Mouse (Mus musculus) 3134 (cell line): ENCODE data around the gene Trim2.

ENCODE experiments used
- DNase-seq: peaks from one replicate; pipeline ENCODE4 v3.0.0-alpha.2; 2011; ENCODE audit warnings: low spot score; ENCODE audit not compliant: insufficient read length; ENCODE audit errors: extremely low read depth

The Trim2 gene

DNA sequence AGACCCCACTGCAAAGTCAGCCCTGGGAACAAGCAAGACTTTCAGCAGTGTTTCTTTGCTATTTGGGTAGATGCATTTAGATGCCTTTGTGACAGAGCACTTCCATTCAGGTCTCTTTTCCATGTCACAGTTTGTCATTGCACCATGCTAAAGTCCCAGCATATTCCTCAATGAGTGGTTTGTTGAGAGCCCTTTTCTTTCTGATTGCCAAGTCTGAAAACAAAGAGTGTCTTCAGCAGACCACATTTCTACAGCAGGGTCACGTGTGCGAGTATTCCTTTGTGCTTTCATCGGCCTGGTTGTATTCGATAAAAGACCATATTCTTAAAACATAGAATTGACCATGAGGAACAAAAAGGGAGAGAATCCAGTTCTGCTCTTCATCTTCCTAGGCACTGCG is 14.4 kb downstream of the Trim2 start:
- DNase-seq = no peak

DNA sequence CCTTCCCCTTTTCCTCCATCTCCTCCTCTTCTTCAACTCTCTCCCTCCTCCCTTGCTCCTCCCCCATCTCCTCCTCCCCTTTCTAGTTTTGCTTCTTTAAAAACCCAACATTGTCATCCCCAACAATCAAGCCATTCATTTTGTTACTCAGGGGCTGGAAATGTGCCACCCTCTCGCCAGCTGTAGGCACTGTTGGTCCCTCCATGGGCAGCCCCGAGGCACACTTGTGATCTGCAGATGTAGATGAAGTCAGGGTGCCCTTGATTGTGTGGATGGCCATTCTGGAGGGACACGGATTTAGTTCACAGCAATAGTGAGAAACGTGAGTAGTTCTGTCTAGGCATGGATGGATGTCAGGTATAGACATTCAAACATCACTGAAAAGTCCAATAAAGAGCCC is 17.7 kb downstream of the Trim2 start:
- DNase-seq = no peak

DNA sequence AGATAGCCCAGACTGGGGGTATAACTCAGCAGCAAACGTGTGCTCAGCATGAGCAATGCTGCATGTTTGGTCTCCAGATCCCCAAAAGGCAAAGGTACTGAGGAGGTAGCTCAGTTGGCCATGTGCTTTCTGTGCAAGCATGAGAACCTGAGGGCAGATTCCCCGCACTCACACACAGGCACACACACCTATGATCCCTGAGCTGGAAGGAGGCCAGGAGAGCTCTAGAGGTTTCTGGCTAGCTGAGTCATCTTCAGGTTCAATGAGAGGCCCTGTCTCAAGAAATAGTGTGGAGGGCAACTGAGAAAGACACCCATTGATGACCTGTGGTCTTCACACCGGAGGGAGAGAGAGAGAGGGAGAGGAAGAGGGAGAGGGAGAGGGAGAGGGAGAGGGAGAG is 19.4 kb downstream of the Trim2 start:
- no peak for DNase-seq

DNA sequence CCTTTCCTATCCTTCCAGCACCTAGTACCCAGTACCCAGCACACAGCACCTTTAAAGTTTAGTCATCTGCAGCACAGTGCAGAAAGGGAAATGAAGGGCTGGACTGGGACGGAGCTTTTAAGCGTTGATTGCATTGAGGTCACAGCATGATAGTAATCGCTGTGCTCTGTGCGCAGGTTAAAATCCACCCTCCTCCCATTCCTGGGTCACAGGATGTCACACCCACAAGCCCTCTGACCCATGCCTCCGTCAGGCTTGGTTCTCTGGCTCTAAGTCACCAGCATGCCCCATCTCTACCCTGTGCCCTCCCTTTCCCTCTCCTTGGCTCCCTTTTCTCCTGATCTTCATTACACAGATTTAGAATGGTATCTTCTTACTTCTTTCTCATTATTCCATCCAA is 20.4 kb downstream of the Trim2 start:
- no peak for DNase-seq

DNA sequence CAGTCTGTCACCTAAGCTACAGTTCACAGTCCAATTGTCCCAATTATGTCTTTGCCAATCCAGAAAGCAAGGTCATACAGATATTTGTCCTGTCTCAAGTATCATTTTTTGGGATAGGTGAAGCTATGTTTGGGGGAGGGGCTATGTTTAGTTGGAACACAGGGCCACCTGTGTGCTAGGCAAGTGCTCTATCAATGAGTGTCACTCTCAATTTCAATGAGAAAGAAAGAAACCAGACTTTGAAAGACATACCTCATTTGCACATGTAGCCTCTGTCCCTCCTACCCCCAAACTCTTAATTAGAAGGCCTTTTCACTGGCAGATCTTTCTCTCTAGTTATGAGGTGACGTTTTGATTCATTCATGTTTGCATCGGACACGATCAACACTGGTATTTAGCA is 21.9 kb downstream of the Trim2 start:
- no peak for DNase-seq

DNA sequence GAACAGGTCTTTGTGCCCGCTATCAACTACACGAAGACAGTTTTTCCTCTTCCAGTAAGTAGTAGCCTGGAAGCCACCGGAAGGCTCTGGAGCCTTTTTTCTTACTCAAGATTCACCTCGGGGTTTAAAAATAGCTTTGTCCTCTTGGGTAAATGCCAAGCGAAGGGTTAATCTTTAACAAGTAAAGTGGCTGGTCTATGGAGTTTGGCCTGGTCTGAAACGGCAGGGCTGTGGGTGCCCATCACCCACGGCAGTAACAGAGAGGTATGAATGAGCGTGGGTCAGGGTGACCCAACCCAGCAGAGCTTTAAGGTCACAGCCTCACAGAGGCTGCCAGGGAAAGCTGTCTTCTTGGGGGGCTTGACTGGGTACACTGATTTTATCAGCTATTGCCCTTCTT is 23.2 kb downstream of the Trim2 start:
- no peak for DNase-seq

DNA sequence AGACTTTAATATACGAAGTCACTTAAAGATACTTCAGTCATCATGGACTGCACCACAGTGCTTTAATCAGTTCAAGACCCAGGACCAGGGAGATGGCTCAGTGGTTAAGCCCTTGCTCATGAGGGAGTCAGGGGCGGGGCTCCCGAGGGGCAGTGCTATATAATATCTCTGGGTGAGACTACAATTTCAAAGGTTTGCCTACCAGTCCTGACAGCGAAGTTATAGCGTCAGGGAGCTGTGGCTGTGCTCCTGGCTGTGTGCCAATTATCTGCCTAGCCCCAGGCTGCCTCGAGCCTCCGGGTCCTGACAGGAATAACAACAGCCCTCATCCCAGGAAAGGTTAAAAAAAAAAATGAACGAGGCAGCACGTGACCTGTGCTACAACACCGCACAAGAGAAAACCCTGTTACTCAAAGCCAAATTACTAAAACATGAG is 24.7 kb downstream of the Trim2 start:
- DNase-seq = no peak

DNA sequence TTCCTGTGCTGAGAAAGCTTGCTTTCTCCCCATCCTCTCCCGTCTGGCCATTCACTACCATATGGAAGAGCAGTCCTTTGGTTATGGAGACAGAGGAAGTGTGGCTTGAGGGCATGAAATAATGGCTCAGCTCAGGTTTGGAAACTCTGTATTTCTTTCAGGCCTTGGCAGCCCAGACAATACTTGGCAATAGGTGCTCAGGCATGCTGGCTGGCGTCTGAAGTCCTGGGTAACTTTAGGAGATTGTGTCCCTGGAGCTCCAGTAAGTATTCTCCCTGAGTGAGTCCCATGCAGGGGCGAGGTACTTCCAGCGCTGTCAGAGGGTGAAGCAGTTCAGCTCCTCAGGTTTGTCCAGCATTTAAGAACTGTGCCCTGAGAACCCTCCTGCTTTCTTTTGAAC is 27.9 kb downstream of the Trim2 start:
- no peak for DNase-seq

DNA sequence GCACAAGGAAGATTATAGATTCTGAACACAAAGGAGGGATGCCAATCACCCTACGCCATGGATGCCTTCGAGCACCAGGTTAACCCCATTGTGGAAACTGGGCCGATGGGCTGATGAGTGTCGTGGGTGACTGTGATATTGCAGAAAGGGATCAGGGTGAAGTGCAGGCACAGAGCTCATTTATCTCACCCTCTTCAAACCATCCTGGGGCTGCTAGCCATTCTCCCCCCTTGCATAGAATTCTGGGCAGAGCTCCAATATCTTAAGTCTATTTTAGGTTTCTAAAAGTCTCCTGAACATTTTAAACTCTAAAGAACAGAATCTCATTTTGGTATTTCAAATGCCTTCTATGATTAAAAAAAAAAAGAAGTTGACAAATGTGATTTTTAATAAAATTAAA is 31.6 kb downstream of the Trim2 start:
- no peak for DNase-seq

DNA sequence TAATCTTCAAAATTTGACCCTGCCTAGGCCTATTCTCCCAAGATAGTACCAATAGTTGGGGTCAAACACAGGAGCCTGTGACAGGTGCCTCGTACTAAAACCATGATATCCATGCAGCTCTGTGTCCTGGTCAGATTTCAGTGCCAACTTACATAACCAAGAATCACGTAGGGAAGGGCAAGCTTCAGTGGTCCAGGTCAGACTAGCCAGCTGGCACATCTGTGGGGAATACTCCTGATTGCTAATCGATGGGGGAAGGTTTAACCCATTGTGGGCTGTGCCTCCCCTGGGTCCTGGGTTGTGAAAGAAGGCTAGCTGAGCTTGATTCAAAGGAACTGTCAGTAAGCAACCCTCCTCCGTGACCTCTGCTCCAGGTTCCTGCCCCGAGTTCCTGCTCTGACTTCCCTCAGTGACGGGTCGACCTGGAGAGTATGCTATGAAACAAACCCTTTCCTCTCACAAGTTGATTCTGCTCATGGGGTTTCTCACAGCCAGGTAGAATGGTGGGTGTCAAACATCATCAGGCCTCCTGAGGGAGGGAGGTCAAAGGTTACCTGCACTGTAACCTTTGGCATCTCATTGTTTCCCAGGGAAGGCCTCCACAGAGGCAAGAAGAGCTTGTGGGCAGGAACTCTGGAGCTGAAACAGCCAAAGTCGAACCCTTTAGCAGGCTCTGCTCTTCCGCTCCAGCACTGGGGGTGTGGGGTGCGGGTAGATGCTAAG is 34.2 kb downstream of the Trim2 start:
- no peak for DNase-seq

DNA sequence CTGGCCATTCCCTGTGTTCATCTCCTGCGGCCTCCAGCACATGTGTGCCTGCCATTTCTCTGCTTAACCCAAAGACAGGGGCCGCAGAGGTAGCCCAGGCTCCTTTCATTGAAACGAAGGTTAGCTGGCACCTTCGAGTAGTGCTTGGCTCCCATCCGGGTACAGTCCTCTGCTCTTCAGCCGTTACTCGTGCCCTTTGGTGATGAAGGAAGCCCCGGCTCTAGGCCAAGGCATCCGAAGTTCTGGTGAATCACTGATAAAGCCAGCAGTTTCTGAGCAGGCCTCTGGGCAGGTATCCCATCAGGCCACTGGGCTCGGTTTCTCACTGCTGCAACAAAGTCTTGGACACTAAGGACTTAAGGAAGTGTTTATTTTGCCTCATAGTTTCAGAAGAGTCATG is 34.9 kb downstream of the Trim2 start:
- no peak for DNase-seq

DNA sequence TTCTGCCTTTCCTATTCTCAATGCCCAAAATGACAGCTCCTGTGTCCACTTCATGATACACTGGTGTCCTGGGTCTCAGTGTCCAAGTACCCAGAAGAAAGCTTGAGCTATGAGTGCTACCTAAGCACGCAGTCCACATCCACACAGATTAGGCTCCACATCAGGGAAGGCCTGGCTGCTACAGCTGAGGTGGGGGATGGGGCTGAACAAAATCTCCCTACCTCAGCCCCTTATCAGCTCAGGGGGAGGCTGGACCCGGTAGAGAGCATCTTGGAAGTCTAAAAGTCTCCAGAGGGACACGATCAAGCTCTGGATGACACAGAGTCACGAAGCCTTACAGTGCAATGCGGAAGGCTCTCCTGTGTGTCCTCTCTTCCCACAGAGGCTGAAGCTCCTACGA is 35.6 kb downstream of the Trim2 start:
- no peak for DNase-seq

DNA sequence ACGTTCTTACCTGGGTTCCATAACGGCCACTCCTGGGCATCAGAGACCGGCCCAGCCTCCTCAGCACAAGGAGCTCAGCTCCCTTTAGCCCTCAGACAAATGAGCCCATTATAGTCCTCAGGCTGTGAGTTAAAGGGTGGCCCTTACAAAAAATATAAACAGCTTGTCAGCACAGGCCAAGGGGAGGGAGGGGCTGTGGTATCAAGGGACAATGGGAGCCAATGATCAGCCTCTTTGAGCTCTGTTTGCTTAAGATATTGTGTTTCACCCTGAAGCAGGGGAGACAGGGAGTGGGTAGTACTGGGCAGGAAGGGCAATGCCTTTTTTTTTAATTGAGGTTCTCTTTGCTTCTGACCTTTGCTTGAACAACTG is 36.1 kb downstream of the Trim2 start:
- no peak for DNase-seq

DNA sequence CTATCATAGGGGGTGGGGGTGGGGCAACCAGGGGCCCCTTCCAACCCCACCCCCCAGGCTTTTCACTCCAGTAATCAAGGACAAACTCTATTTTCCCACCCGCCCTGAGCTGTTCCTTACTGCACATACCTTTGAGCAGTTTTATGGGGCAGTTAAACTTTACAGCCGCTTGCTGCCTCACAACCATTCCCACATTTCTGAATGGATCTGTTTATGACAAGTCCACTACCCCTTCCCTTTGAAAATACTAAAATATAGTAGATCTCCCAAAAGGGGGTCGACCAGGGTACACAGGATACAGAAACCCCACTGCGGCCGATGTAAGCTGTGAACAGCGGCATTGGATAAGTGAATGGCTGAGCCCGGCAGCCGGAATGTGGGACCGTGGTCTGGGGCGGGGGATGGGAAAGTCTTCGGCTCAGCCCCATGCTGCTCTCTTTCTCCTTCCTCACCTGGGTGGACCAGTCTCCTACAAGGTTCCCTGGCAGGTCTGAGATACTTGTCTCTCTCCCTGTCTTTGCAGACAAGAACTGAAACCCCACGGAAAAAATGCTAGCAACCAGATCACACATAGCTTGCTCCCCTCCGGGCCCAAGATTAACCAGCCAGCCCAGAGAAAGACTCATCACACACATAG is 36.6 kb downstream of the Trim2 start:
- DNase-seq = no peak

DNA sequence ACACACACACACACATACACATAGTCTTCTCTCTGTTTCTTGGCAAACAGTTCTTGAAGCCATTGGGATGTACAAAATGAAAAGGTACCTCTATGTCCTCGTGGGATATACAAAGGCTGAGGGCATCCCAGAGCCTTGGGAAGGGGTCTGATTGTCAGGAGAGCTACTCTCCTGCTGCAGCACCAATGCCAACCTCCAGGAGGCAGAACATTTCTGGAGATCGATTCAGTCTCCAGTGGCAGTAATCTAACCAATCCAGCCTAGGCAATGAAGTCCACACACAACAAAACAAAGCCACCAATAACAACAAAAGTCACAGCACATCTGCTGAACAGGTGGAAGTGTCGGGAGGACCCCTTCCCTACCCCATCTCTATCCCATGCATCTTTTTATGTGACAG is 38.2 kb downstream of the Trim2 start:
- no peak for DNase-seq

DNA sequence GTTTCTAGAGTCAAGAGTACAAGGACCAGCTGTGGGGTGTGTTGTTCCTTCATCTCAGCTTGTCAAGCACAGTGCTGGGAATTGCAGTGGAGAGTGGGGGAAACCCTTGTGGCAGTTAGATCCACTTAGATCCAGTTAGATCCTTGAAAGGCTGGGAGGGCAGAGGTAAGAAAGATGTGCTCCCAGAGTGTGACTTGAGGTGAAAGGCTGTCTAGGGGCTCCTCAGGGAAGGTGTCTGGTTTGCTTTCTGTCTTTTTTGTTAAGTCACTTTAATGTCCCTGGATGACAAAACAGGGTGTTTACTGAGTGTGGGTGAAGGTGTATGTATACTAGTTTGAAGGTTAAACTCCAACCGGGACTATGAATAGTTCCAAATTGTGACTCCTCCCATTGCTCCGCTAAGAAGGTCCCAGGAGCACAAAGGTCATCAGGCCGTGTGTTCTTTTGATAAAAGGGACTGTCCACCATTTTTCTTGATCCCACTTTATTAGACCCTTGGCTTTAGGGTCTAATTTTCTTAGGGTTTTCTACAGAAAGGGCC is 40.2 kb downstream of the Trim2 start:
- DNase-seq = no peak

DNA sequence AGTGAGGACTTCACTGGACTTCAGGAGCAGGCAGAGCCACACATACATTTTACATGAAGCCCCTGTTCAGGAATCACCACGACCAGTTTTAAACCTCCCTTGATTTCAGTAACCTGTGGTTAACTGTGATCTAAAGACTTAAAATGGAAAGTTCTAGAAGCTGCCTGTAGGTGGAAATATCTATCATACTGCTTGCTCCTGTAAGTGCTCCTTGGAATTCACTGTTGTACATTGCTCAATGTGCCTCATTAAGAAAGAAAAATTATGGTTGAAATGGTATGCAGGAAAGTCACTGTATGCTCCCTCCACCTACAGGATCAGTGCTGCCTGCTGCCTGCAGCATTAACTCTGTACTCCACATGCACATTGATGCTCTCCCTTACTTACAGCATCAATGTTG is 41.6 kb downstream of the Trim2 start:
- DNase-seq = no peak

DNA sequence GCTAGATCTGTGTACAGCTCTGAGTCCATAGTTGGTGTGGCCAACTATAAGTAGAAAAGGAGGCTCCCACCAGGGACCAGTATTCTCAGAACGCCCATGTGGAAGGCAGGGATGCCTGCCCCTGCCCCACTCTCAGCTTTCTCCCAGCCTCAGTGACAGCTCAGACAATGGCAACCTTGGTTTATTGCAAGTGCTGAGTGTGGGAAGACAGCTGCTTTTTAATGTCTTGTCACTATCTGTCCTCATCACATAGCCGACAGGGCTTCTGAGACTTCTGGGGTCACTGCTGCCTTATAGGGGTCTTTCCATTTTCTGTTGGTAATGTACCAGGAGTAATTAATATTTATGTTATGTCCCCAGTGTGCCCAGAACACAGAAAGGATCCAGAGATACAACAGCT is 42.3 kb downstream of the Trim2 start:
- no peak for DNase-seq

DNA sequence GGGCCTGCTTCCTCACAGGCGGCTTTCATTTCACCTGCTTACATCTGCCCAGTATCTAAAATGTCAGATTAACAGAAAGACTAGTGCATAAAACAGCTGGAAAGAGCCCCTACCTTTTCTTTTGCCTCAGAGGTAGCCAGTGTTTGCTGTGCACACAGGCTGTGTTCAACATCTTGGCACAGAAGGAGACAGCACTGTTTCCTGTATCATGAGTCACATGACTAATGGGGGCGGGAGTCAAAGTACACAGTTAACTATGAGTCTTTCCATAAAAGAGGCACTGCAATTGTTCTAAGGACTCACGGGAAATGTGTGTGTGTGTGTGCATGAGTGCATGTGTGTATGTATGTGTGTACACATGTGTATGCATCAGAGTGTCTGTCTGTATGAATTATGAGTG is 43.9 kb downstream of the Trim2 start:
- DNase-seq = peak; percentile 19

DNA sequence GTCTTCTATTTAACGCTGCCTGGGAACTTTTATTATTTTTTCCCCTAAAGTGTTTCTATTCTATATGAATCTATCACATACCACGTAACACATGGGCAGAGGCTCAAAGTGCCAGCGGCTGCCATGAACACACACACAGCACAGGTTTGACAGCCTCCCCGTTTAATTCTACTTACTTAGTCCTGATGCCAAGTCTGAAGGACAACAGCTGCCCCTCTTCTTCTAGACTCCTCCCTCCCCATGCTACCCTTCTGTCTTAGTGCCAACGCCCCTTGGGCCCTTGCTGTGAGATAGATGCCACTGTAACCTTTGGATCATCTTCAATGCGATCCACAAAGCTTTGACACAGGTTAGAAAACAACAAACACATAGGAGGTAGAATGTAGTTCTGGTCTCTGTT is 44.8 kb downstream of the Trim2 start:
- no peak for DNase-seq

DNA sequence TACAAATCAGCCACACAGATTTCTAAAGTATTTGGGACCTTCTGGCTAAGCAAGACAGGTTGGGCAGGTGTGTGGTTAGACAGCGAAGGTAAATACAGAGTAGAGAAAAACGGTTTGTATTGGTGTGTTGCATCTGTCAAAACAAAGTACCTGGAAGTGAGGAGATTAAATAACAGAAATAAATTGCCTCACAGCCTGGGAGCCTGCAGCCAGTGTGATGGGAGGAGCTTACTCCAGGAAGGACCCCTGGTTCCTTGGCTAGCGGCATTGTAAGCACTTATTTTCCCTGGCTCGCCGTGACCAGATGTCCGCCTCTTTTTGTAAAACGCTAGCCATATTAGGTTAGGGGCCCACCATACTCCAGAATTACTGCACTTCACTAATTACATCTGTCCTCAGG is 45.8 kb downstream of the Trim2 start:
- no peak for DNase-seq

DNA sequence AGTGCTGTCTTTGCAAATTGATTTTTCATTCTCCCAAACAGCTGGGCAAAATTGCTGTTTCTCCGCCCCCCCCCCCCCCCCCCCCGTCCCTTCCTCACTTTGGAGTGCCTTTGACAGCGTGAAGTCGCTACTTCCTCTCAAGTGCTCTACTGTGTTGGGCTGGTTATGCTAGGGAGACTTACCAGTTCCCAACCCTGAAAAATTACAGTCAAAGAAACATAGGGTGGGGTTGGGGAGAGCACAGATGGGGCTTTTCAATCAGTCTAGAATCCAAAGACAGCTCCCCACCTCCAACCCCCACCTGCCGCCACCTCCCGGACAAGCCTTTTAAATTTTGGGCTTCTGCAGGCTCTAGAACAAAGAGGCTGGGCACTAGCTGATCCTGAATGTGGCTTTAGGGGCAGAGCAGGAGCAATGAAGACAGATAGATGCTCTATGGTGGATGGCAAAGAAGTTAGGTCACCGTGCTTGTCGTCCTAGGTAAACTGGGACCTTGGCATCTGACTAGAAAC is 46.6 kb downstream of the Trim2 start:
- no peak for DNase-seq
